Mouse (Mus musculus) spleen, adult 2 months (tissue): ENCODE results near the gene Gm9945.

Experiments used
- CTCF ChIP-seq: fragments of 200-500 bp; IDR thresholded peaks from 2 replicates; pipeline ENCODE4 v1.5.1; 2011; ENCODE audit warnings: mild to moderate bottlenecking, inconsistent platforms; ENCODE audit not compliant: insufficient read depth, insufficient read length, insufficient replicate concordance; ENCODE audit errors: extremely low read depth
- POLR2A ChIP-seq: fragments of 200-500 bp; IDR thresholded peaks from 2 replicates; pipeline ENCODE4 v1.6.1; 2011; ENCODE audit warnings: low read depth, low read length, inconsistent platforms

GRCm38 (mm10) chr11:53510351-53510750, 30.4 kb downstream of the Gm9945 start:
- no peak for TF ChIP-seq CTCF
- TF ChIP-seq POLR2A = no peak
